In the genomic region with DNA sequence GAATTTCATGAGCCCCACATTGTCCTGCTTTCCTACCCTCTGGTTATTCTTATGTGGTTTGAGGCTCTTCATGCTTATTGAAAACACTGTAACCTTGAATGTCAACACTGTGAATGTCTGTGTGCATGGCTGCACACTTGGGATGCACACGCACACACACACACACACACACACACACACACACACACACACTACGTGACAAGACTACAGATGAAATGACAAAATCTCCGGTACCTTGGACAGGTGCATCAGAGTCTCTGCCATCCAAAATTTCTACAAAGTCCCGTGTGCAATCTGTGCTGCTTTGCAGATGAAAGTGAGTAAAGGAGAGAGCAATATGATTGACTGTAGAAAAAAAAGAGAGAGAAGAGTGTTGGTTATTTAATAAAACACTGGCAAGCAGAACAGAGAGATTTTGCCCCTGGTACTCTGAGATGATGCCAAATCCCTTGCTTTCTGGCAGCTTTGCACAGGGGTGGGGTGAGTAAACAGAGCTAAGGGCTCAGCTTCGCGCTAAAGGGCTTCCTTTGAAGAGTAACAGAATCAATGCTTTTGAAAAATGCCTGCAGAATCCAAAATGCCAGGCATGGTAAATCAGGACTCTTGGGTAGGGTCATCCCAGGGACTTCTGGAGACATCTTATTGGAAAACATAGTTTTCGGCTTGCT, we compare ENCODE assay signal across 11 mouse cellular contexts.
DNase-seq lines count a peak whose midpoint lies in the region; ATAC-seq and TF ChIP-seq lines count a peak whose summit lies in the region.
"Had no signal": no experiment of that assay in that cellular context is flagged by ENCODE, and none has a peak within 500 bp of the region (broad histone marks: within the 10 kb centered on the region; RNA-seq: fewer than 3 reads in every experiment).

No protein-coding gene starts in this region.

- peaks cover 4% of the 10 kb centered on the region for H3K4me1 ChIP-seq in neural tube, embryonic 15.5 days
- H3K4me1 ChIP-seq in lung, postnatal 0 days (ENCODE audit: insufficient read depth, low read depth, low read length) = no peaks in the 10 kb centered on the region; the same call in 1 of the 2 replicates
- H3K4me1 ChIP-seq: stomach, embryonic 15.5 days had no signal

- no peak overlapping the region for H3K4me2 ChIP-seq in neural tube, embryonic 15.5 days
- H3K4me2 ChIP-seq in lung, postnatal 0 days (replicated peaks; ENCODE audit: low read depth, low read length) = no peak overlapping the region
- H3K4me2 ChIP-seq: stomach, embryonic 15.5 days had no signal

- ATAC-seq in frontal cortex, adult (ENCODE audit: low TSS enrichment) = 0 out of 2 replicates have a peak, but pooled peaks have one; percentile 47
- ATAC-seq in neural tube, embryonic 15.5 days (ENCODE audit: low FRiP score) = peak; percentile 55; the same call in 1 of the 2 replicates
- ATAC-seq in lung, postnatal 0 days = no peak
- ATAC-seq: CD4-positive, CD25-positive, alpha-beta regulatory T cell, adult 4 months had no signal

- DNase-seq in frontal cortex, postnatal 25 days (ENCODE audit: low spot score in 2 of 2) = no peak
- no peak for DNase-seq in neural tube, embryonic 10.5 days (ENCODE audit: extremely low spot score, low spot score)
- peak; percentile 14 for DNase-seq in lung, postnatal 0 days (ENCODE audit: low spot score)
- no peak for DNase-seq in kidney, postnatal 10 days
- no peak for DNase-seq in c-Kit-positive CD71-positive TER-119-positive erythroid progenitor cells, embryonic 14.5 days (ENCODE audit: low spot score)
- DNase-seq in cerebellum, postnatal 36 days = no peak
- DNase-seq: heart, postnatal 10 days had no signal

- no peak for TF ChIP-seq EP300 in lung, postnatal 0 days (IDR thresholded peaks at IDR 0.05)

- TF ChIP-seq CTCF in lung, postnatal 0 days (IDR thresholded peaks at IDR 0.05) = no peak

- 67% methylated on average over 7 of the region's 7 CpGs for WGBS in neural tube, embryonic 15.5 days
- WGBS in lung, postnatal 0 days = 50% methylated on average over 7 of the region's 7 CpGs

- no peaks in the 10 kb centered on the region for H3K9me3 ChIP-seq in neural tube, embryonic 15.5 days (replicated peaks)
- no peaks in the 10 kb centered on the region for H3K9me3 ChIP-seq in lung, postnatal 0 days (ENCODE audit: low read length)
- H3K9me3 ChIP-seq: stomach, embryonic 15.5 days had no signal

- H3K27ac ChIP-seq in neural tube, embryonic 15.5 days (replicated peaks) = no peak overlapping the region
- H3K27ac ChIP-seq in lung, postnatal 0 days (ENCODE audit: low read length) = no peak overlapping the region
- H3K27ac ChIP-seq: stomach, embryonic 15.5 days had no signal

- H3K4me3 ChIP-seq in neural tube, embryonic 15.5 days (replicated peaks) = no peak overlapping the region
- H3K4me3 ChIP-seq in lung, postnatal 0 days (ENCODE audit: low read depth, low read length) = no peak overlapping the region
- H3K4me3 ChIP-seq: stomach, embryonic 15.5 days had no signal

- no peak overlapping the region for H3K9ac ChIP-seq in neural tube, embryonic 15.5 days (replicated peaks)
- no peak overlapping the region for H3K9ac ChIP-seq in lung, postnatal 0 days (replicated peaks; ENCODE audit: low read depth)
- H3K9ac ChIP-seq: stomach, embryonic 15.5 days had no signal

- H3K36me3 ChIP-seq in neural tube, embryonic 15.5 days = no peaks in the 10 kb centered on the region
- no peaks in the 10 kb centered on the region for H3K36me3 ChIP-seq in lung, postnatal 0 days (ENCODE audit: insufficient read depth, low read length)
- H3K36me3 ChIP-seq: stomach, embryonic 15.5 days had no signal

- H3K27me3 ChIP-seq in neural tube, embryonic 15.5 days (replicated peaks) = no peaks in the 10 kb centered on the region
- H3K27me3 ChIP-seq in lung, postnatal 0 days (replicated peaks; ENCODE audit: insufficient read depth, low read length) = no peaks in the 10 kb centered on the region
- H3K27me3 ChIP-seq: stomach, embryonic 15.5 days had no signal
